Mouse (Mus musculus): Measurements from ENCODE around the gene Mdm1.

Gene Mdm1

GRCm38 (mm10) chr10:118141018-118141883, at the start of gene Mdm1:
TSS of gene Mdm1 (plus strand) at chr10:118141811.
- DNase-seq (ENCODE audit: low read depth, low spot score): peak; percentile 96

DNA sequence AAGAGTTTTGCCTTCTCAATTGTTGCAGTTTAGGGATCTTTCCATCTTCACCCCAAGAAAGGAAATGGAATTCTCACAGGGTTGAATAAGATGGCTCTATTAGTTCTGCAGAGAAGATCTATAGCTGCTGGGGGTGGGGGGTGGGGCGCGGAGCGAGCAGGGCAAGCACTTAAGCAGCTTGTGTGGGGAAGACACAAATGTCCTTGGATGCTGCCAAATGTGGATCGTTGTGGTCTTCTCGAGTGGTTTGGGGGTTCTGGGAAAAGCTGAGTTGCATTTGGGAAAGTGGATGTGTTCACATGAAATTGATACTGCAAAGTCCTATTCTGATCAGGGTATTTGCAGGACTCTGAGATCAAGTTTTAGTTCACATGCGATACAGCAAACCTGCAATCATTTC, 48.9 kb upstream of the Mdm1 start:
- DNase-seq (ENCODE audit: low read depth, low spot score): no peak

DNA sequence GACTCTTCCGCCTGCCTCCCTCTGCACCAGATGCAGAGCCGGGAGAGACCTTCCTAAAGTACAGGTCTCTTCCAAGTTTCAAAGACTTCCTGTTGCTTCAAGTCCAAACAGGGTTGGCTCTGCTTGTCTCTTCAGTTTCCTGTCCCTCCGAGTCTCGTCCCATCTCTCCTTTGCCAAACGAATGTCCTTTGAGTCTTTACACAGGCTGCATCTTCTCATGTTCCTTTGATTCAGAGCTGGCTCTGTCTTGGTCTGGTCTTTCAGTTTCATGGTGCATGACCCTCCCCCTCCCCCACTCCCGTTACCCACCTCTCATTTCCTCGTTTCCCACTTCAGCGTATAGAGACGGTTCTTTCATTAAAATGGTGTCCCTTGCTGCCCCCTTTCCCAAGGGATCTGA, 47.9 kb upstream of the Mdm1 start:
- no peak for DNase-seq (ENCODE audit: low read depth, low spot score)

GRCm38 (mm10) chr10:118094853-118095252, 46.8 kb upstream of the Mdm1 start:
- no peak for DNase-seq (ENCODE audit: low read depth, low spot score)

- no peak for DNase-seq (ENCODE audit: low read depth, low spot score)
These were observed 45.4 kb upstream of the Mdm1 start for GRCm38 (mm10) chr10:118096223-118096622.

DNA sequence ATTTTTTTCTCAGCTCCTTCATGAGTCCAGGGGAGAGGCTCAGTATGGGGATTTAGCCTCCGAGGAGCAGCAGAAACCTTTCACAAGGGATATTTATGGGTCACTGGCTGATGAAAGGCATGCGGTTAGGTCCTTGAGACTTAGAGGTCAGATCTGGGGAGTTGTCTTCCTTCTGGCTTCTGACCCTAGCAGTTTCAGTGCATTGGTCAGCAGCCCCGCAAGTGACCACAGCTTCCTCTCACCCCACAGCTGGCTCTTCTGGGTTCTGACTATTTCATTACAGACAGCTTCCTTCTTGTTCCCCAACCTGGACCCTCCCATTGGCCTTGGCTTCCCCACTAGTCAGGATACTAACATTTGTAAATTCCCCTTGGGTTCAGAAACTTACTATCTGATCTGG, 43.7 kb upstream of the Mdm1 start:
- no peak for DNase-seq (ENCODE audit: low read depth, low spot score)

DNA sequence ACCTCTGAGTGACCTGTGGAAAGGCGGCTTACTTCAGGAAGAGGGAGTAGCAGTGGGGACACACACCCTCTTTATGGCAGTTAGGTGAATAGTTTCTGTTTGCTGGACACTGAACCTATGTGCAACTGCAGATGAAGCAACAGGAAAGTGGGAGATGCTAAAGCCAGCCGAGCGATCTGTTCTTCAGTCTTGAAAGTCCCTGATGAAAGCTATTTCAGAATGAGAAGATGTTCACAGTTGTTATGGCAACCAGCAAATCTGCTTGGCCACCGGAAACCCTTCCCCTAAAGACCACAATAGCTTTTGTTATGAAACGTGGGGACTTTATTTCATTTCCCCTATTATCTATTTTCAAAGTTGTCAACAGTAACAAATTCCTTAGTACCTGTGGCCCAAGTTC, 41.0 kb upstream of the Mdm1 start:
- no peak for DNase-seq (ENCODE audit: low read depth, low spot score)

DNA sequence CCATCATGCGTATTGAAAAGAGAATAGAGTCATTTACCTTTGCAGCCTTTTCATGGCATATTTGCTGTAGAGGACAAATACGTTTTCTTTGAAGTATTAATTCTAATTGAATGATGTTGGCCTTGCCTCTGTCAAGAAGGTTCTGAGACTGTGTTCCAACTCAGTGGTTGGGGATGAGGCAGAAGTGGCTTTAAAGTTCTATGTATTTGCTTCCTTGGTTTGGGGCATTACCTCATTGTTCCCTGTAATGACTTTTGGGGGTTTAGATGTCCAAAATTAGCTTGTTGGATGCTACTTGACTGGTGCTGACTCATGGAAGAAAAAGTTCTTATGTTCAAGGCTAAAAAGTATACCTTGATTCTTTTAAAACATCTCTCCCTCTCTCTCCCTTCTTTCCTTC, 40.6 kb upstream of the Mdm1 start:
- DNase-seq (ENCODE audit: low read depth, low spot score): no peak

GRCm38 (mm10) chr10:118103020-118103666, 38.5 kb upstream of the Mdm1 start:
- DNase-seq (ENCODE audit: low read depth, low spot score): no peak

DNA sequence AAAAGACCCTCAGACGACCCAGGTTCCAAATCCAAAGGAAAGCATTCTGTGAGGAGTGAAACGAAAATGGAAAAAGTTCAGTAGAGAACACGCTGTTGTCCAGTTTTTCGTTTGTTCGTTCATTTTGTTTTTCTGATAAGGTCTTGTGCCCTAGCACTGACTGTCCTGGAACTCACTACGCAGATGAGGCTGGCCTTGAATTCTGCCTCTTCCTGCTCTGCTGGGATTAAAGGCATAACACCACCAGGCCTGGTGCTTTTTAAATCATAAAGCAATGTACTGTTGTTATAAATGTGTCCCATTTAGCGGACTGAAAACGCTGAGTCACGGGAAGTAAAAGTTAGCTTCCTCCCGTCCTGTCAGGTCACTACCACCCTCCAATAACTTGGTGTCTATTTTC, 37.7 kb upstream of the Mdm1 start:
- DNase-seq (ENCODE audit: low read depth, low spot score): no peak

GRCm38 (mm10) chr10:118107031-118107430, 34.6 kb upstream of the Mdm1 start:
- no peak for DNase-seq (ENCODE audit: low read depth, low spot score)

GRCm38 (mm10) chr10:118110006-118110920, 31.3 kb upstream of the Mdm1 start:
- no peak for DNase-seq (ENCODE audit: low read depth, low spot score)

GRCm38 (mm10) chr10:118110921-118111301, 30.7 kb upstream of the Mdm1 start:
- no peak for DNase-seq (ENCODE audit: low read depth, low spot score)

- no peak for DNase-seq (ENCODE audit: low read depth, low spot score)
These were observed 30.0 kb upstream of the Mdm1 start for GRCm38 (mm10) chr10:118111621-118112020.

GRCm38 (mm10) chr10:118112294-118112893, 29.2 kb upstream of the Mdm1 start:
- DNase-seq (ENCODE audit: low read depth, low spot score): no peak

- DNase-seq (ENCODE audit: low read depth, low spot score): no peak
These were observed 28.3 kb upstream of the Mdm1 start for GRCm38 (mm10) chr10:118113256-118113682.

- DNase-seq (ENCODE audit: low read depth, low spot score): no peak
These were observed 27.3 kb upstream of the Mdm1 start for GRCm38 (mm10) chr10:118114271-118114670.

- no peak for DNase-seq (ENCODE audit: low read depth, low spot score)
These were observed 25.2 kb upstream of the Mdm1 start for GRCm38 (mm10) chr10:118116456-118116855.

DNA sequence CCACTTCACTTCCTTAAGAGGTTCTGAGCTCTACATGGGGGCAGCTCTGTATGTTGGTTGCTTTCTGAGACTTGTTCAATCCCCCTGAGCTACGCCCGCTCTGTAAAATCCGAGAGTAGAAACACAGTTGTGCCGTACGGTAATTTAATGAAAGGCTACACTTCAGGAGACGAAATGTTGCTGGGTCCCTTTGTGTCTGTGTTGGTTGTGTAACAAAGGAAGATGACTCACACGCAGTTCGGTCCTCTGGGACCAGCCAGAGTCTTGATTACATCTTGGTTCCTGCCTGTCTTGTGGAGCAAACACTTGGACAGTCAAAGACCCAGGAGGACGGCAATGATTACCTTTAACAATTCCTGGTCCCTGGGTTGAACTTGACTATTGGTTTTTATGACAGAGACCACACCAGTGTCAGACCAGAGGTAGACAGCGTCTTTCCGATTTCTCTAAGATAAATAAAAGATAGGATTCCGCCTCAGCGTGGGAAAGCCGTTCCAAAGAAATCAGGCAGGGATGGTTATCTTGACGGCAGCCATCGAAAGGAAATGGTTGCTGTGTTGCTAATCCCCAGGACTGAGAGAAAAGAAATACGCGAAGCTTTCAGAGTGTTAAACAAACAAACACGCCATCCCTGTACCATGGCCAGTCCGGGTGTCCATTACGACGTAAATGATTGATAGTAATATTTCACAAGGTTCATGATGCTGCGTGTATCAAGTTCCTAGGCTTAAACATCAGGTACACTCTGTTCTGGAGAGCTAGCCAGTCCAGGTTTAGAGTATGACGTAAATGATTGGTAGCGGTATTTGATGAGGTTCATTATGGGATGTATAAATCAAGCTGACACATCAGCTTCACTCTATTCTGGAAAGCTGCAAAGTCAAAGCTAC, 20.3 kb upstream of the Mdm1 start:
- DNase-seq (ENCODE audit: low read depth, low spot score): no peak

DNA sequence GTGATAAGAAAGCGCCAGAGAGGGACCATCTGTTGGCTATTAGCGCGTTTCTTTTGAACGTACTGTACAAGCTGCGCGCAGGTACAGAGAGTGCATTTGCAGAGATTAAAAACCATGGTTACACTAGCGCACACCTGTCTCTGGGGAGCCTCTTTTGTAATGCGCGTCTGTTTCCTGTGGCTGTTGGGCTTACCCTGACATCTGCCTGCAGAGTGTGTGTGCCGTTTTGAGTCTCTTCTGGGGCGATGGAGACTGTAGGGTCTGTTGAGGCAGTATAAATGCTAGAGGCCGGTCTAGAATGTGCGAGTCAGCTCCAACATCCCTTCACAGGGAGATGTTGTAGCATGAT, 19.7 kb upstream of the Mdm1 start:
- peak; percentile 36 for DNase-seq (ENCODE audit: low read depth, low spot score)
